Mouse (Mus musculus): ENCODE results near the gene Anks1.

DNA sequence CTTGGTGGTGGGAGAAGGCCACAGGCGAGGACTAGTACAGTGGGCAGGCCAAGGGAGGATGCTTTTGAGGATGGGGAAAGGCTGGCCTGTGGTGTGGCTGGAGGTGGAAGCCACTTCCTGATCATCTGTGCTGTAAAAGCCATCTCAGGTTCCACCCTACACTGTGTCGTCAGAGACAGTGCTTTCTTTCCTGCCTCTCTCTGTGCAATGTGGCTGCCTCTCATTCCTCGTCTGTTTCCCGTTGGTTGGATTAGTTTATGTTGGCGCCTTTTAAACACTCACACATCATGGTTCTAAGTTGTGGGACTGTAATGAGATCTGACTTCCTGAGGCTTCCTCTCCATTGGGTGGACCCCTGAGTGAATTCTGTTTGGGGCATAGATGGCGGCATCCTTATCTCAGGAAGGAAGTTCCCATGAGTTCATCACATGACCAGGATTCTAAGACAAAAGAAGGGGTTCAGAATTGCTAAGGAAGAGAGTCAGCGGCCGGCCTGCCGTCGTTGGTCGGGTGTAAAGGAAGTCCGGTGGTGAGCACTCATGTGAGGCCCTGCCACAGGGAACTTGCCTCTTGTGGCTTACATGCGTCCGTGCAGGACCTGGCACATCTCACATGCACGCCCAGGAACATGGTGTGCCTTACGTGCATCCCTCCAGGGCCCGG is 106.1 kb downstream of the Anks1 start:
- TF ChIP-seq GATA1 (IDR thresholded peaks at IDR 0.05; ENCODE audit: borderline replicate concordance, low read length): 0 out of 3 replicates have a peak, but pooled peaks have one; percentile 21
- TF ChIP-seq FLI1 (IDR thresholded peaks at IDR 0.05; ENCODE audit: low read length): peak; percentile 59; the same call in 1 of the 2 replicates

All from megakaryocyte, embryonic 14.5 days (primary cell).